Mouse (Mus musculus): ENCODE results near the gene Selenop. TPM values are rescaled to one million over a fixed set of nuclear protein-coding genes. Genes with fewer than 3 reads are reported as not detected.

Selenop gene
- 156 and 204 TPM in 2 replicates for polyA plus RNA-seq (2012; rRNA removed)

GRCm38 (mm10) chr15:3268247-3268646 lies at the start of gene Selenop:
Selenop (plus strand) TSS chr15:3268547.

GRCm38 (mm10) chr15:3303426-3303825 lies 35.1 kb downstream of the Selenop start, which contains the start of gene Ccdc152:
Ccdc152 (minus strand) TSS chr15:3303526.

Other genes with a start within 250 kb of the Selenop start
- gene Ccdc152, start 35.0 kb downstream of the Selenop start, polyA plus RNA-seq (2012; rRNA removed): 0.11 and 0.37 TPM in 2 replicates